Mouse (Mus musculus) embryonic fibroblast, embryonic 13.5 days (primary cell): ENCODE measurements around the gene Usp31.

Experiments used
- CTCF ChIP-seq: IDR thresholded peaks from 2 replicates; pipeline ENCODE4 v1.5.1; 2011; ENCODE audit warnings: mild to moderate bottlenecking, control low read depth, low read length, moderate library complexity, borderline replicate concordance; ENCODE audit not compliant: insufficient read depth
- POLR2A ChIP-seq: IDR thresholded peaks from 2 replicates; pipeline ENCODE4 v1.6.1; 2011; ENCODE audit warnings: low read depth, mild to moderate bottlenecking, control low read depth, low read length, moderate library complexity

GRCm38 (mm10) chr7:121601697-121602096 is 105.4 kb downstream of the Usp31 start:
- TF ChIP-seq POLR2A (no peak), CTCF (no peak)
